Mouse (Mus musculus) megakaryocyte progenitor cell, adult 5-6 weeks (primary cell): ENCODE results near the gene Clhc1. TPM values are rescaled to one million over a fixed set of nuclear protein-coding genes. Genes with fewer than 3 reads are reported as not detected.
A peak's percentile ranks its signal among the peaks of the same experiment; 100 is the strongest.

Experiments used
- ATAC-seq: replicated peaks from 2 replicates; pipeline ENCODE4 v1.8.0; 2016; ENCODE audit warnings: mild to moderate bottlenecking, moderate TSS enrichment, inconsistent platforms; ENCODE audit not compliant: poor library complexity
- total RNA-seq, 2 experiments: library from RNA; stranded (forward) in 1 of 2; stranded (reverse) in 1 of 2; fragments of 157-497, 149-512 nt in 1 of 2; fragments of 200-1000 nt in 1 of 2; gene quantifications; 2 replicates each; pipeline versions ENCODE4 v1.2.3 to v1.2.4; 2015 to 2017

Gene Clhc1
- total RNA-seq, 2 experiments from 2014 or later, result 0.10 to 0.12 TPM

DNA sequence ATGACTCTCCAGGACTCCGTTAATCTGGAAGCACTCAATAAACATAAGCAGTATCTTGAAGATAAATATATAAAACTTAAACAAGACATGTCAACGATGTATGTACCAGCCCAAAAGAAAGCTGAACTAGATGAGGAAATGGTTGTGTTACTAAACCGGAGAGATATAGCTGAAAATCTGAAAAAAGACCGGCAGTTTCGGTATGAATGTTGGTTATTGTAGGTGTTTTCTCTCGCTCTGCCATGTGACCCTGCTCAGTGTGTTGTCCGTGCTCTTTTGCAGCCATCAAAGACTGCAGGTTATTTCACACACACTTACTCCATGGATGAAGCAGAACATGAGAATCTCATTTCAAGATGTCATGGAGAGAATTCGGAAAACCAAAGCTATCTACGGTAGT, 12.7 kb downstream of the Clhc1 start:
- no peak for ATAC-seq

DNA sequence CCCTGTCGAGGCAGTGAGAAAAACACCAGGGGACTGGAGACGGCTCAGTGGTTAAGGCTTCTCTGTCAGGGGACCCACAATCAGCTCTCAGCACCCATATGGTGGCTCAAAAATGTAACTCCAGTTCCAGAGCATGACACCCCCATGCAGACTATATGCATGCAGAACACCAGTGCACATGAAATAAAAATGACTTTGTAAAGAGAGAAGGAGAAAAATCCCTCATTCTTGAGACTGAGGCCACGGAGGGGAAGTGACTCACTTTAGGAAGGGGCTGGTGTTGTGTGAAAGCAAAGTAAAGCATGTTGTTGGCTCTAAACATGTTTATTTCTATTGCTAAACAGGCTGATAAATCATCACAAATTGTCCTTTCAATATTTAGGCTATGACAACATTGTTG, 13.2 kb downstream of the Clhc1 start:
- no peak for ATAC-seq

DNA sequence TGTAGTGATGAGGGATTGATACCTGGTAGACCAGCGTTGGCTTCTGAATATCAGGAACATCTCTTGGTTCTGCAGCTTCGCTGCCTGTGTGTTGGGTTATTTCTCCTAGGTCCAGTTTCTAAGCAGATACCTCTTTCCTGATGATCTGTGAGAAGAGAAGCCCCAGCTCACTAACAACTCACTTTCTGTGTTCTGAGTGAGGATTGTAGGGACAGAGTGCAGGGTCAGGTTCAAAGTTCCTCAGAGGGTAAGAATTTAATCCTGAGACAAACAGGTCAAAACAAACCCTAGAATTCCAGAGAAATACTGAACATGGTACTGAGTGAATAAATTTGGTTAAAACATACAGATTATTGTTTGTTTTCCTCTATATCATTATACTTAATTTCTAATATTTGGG, 15.7 kb downstream of the Clhc1 start:
- ATAC-seq, result no peak

DNA sequence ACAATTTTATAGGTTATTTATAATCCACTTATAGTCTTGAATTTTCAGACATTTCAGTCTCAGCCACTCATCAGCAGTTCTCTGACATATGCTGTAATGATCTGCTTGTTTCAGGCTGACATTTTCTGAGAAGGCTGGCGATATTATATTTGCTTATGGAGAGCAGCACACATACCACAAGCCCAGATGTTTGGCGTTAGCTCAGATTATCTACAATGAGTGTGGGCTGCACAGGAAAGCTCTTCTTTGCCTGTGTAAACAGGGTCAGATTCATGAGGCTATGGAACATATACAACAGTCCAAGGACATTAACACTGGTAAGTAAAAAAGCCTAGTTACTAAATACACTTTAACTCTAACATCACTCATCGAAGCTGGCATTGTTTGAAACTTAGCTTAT, 23.8 kb downstream of the Clhc1 start:
- no peak for ATAC-seq

DNA sequence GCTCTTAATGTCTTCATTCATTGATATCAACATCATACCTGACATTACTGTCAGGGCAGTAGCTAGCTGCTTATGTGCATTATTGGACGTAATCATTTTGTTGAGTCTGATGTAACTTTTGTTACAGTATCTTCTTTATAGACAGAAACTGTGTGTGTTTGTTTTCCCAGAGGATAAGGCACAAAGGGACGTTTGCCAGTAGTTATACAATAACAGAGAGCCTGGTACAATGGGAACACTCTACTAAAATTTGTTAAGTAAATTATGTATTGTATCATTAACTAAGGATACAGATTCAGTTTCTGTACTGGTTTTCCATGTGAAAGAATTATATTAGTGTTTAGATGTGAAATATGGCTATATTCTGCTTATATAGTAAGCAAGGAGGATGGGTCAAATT, 24.9 kb downstream of the Clhc1 start:
- ATAC-seq, result no peak

DNA sequence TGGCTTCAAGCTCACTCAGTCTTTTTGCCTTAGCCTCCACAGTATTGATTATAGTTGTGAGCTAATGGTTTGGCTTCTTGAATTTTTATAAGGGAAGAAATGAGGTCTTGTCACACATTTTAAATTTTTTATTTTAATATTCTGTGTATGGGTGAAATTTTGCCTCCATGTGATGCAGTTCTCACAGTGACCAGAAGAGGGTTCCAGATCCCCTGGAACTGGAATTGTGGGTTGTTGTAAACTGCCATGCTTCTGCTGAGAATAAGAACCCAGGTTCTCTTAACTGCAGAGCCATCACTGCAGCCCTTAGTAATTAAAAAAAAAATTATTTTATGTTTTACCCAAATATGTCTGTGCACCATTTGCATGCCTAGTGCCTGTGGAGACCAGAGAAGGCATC, 31.9 kb downstream of the Clhc1 start:
- ATAC-seq, result peak; percentile 85

DNA sequence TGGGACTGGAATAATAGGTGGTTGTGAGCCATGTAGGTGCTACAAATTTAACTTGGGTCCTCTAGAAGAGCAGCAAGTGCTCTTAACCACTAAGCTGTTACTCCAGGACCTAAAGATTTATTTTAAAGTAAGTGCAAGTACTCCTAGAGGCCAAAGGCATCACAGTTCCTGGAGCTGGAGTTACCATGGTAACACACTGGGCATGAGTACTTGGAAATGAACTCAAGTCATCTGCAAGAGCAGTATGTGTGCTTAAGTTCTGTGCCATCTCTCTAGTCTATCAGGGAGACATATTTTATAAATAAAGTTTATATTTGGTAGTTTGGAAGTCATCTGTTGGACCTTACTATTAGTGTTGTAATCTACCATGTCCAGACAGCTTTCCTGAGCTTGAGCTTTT, 47.5 kb downstream of the Clhc1 start:
- ATAC-seq, result no peak

DNA sequence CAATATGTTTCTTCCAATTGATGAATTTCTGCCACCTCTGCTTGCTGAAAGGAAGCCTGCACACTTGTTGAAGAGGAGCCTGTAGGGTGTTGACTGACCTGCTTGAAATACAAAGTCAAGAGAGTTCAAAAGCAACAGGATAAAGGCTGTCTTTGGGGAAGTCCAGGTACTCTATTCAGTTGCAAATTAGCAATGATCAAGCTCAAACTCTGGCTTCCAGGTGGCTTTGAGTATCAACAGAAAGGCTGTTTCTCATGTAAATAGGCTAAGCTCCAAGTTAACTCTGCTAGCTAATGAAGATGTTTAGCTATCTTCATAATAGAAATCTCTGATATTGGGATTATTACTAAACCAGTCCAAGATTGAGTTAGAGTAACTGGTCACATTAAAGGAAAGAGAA, 49.4 kb downstream of the Clhc1 start:
- no peak for ATAC-seq

DNA sequence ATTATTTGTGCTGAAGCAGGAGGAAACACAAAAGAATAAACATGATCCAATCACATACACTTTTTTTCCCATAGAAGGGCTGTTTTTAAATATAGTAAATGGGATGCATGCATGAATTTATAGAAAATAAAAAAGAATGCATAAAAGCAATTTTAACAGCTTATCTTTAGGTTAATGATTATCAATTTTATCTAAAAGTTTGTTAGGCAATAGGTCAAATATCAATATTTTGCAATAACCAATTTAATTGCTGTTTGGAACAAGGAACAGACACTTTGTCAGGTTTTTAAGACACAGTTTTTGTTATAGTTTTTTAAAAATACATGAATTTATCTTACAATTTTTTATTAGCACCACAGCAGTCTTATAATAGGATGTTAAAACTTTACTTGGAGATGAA, 51.2 kb downstream of the Clhc1 start:
- ATAC-seq, result no peak

DNA sequence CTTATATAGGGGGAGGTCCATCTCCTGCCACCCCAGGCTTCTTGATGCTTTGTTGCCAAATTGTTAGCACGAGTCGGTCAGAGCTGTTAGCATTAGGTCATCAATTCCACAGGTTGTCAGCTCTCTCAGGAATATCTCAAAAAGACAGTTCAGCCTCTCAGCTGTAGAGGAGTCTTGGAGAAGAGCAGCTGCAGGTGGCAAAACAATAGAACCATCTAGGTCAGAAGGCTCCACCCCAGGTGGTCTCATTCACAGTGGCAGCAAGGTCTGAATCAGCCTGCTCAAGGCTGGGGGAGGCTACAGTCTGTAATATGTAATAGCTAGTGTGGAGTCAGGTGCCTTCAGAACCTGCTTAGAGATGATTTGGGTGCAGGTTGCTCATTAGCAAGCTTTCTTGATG, 55.8 kb downstream of the Clhc1 start:
- no peak for ATAC-seq

DNA sequence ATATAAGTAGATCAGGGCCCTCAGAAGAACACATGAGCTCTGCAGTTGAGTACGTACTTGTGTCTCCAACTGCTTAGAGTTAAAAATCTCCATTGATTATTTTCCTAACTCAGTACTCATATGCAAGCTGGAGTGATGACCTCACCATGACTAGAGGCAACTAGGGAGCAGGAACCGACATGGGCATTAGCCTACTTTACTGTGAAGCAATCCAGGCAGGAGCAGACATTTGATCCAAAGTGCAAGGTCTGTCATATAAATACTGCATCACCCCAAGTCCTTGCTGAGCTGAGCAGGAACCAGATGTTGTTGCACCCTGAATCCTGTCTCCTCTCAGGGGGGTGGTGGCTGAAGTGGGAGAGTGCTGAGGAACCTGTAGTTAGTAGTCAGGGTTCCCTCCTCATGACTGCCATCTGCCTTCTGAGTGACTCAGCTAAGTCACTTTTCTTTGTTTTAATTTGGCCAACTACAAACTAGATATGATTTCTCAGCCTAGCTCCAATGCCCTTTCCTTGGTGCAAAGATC, 59.8 kb downstream of the Clhc1 start:
- ATAC-seq, result no peak

DNA sequence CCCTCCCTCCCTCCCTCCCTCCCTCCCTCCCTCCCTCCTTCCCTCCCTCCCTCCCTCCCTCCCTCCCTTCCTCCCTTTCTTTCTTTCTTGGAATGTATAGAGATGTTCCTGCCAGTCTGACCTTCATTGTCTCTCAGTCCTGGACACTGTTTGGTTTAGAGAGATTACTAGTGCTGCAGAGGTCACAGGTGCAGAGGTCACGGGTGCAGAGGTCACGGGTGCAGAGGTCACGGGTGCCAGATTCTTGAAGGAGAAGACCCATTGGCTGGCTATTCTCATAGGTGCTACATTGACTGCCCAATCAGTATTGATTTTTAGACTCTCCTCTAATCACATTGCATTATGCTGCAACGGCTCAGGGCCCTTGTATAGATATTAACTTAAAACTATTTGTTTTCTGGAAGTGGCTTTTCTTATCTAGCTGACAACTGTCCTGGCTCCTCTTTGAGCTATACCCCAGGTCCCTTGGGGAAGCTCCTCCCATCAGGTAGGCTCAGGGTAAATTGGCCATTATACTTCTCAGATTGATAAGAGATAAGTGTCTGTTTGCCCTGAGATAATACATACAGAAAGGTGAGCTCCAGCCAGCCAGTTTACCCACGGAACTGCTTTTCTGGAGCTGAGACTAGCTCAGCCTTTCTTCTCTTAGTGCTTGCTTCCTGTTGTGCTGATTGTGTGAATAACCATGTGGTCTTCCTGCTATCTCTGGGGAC, 62.2 kb downstream of the Clhc1 start:
- peak; percentile 31 for ATAC-seq

DNA sequence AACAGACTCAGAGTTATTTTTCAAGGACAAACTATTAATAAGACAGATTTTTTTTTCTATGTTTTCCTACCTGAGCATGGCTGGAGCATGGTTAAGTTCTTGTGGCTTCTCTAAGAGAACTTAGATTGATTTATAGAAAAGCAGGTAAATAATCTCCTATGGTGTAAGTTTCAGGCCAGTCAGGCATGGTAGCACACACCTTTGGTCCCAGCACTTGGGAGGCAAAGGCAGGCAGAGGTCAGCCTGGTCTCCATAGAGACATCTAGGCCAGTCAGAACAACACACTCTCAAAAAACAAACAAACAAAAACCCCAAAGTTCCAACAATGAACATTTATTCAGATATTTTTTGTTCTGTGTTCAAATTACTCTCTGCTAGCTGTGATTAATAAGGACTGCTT, 64.3 kb downstream of the Clhc1 start:
- no peak for ATAC-seq

DNA sequence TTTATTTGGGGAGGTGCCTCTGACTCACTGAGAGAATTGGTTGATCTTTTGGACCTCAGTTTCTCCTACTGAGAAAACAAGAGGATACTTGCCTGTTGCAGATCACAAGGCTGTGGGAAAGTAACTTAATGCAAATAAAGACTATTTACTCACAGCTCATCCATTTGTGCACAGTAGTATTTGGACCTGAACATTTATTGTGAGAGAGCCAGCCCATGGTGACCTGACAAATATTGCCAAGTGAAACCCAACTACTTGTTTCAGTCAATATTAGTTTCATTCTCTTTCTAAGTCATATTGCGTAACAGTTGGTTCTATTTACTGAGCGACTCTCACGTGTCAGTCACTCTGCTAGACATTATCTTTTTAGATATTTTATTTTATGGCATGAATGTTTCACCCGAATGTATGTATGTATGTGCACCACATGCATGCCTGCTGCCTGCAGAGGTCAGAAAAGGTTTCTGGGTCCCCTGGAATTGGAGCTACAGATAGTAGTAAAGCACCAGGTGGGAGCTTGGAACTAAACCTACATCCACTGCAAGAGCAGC, 65.5 kb downstream of the Clhc1 start:
- ATAC-seq, result no peak

DNA sequence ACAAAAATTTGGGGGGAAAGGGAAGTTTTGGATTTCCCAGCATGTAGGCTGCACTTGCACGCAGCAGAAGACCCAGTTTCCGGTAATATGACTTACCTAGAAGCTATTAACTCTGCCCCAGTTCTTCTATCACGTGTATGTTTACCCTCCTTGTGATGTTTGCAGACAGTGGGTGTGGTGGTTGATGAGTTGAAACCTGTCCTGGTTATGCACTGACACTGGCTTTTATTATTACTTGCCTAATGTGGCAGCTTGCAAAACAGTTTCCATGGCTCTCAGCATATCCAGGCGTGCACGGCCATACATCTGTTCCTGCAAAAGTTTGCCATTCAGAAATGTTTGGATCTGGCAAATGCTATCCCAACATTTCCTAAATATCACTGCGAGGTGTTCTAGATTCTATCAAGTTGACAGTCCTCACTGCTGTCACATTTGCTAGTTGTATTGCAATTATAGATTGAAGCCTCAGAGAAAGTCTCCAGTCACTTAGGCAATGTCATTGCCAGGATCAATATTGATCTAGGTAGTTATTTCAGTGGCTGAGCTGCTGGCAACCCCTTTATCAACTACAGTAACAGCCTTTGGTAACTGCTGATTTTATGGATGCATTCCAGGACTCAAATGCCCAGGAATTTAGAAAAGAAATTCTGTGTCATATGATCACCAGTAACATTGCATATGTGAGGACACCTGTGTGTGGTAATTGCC, 66.6 kb downstream of the Clhc1 start:
- ATAC-seq, result no peak

DNA sequence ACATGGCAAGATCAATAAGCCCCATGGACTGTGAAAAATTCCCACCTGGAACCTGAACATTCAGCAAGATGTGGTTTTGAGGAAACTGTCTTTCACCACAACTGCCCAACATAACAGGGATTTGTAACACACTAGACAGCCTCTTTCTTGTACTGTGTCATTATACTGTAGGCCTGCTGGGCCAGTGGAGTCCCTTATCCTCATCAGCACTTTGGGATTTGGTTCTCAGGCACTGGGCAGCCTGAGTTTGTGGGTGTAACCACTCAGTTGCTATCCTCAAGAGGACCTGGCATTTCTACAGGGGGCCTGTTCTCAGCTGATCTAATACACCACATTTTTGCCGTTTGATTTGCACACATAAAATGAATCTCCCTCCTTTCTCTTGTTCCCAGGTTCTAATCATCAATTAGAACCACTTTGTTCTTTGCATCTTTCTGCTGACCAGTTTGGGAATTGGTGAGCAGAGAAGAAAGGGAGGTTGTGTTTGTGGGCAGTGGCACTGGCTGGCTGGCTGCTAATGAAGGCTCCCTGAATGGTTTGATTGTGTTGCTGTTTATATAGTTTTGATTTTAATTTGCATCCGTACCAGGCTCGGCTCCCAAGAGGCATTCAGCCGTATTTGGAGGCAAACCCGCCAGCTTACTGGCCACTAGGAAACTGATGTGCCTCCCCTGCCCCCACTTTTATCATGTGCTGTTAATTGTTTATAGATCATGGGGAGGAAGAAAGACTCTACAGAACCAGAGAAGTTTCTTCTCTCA, 74.5 kb downstream of the Clhc1 start:
- no peak for ATAC-seq

DNA sequence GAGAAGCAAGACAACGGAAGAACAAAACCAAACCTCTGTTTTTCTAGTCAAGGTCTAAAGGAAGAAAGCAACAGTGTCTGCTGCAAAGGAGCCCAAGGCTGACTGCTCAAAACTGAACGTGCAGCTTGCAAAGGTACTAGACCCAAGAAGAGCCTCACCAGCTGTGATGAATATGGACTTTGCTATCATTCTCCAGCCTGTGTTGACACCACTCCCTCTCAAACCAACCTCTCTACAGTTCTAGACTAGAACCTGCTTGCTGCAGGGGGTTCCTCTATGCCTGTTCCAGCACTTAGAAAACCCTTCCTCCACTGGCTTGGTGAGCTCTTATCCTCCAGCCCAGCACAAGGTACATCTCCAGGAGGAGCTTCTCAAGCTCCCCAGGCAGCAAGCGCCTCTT, 75.6 kb downstream of the Clhc1 start:
- no peak for ATAC-seq

DNA sequence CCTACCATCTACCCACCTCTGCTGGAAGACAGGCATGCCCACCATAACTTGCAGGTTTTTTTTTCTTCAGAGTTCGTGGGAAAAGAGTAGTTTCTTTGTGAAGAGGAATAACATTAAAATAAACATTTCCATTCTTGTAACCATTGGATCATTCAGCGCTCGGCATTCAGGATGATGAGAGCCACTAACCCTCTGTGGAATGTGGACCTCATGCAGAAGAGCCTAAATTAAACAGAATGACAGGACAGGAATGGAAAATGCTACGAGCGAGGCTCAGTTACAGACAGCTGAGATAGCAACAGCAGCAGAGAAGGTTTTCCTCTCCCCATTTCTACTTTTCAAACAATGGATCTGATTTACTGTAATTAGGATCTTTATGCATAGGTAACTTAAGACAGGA, 78.8 kb downstream of the Clhc1 start:
- no peak for ATAC-seq

DNA sequence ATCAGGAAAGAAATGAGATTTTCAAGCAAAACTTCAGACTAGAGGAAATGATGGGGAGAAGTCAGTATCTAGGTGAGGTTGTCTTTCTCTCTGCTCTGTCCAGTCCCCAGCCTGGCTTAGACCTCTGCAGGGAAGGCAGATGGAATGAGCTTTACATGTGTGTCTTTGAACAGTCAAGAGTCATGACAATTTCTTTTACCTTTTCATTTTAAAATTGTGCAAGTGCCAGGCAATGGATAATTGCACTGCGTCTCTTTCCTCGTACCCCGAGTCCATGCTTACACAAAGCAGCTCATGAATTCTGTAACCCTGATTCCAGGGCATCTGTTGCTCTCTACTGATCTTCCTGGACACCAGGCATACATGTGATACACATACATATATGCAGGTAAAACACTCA, 80.0 kb downstream of the Clhc1 start:
- ATAC-seq, result no peak
